Mouse (Mus musculus): ENCODE data around the gene Prr5l. TPM values are rescaled to one million over a fixed set of nuclear protein-coding genes. Genes with fewer than 3 reads are reported as not detected.

Gene Prr5l
- polyA plus RNA-seq, 1 experiment, result 0.02 TPM

GRCm38 (mm10) chr2:101678236-101679021 lies 204.4 kb downstream of the Prr5l start, which contains the start of gene Traf6:
Gene Traf6, plus strand, starts transcription at chr2:101678429.
- Histone ChIP-seq H3K9me3 (ENCODE audit: control insufficient read depth, low read length) (no peaks in the 10 kb centered on the region), H3K4me1 (ENCODE audit: control insufficient read depth) (peaks cover 17% of the 10 kb centered on the region), H3K36me3 (ENCODE audit: control insufficient read depth) (peaks cover 13% of the 10 kb centered on the region), H3K27me3 (ENCODE audit: control insufficient read depth) (peaks cover 20% of the 10 kb centered on the region), H3K4me3 (replicated peaks) (peak within 1 kb of the TSS; percentile 88)
- TF ChIP-seq TAL1 (IDR thresholded peaks at IDR 0.05; ENCODE audit: low read length) (no peak), GATA1 (IDR thresholded peaks at IDR 0.05; ENCODE audit: low read length) (no peak)

- Histone ChIP-seq H3K4me3 (replicated peaks) (no peak overlapping the region), H3K27me3 (ENCODE audit: control insufficient read depth) (peaks cover 20% of the 10 kb centered on the region), H3K4me1 (ENCODE audit: control insufficient read depth) (peaks cover 7% of the 10 kb centered on the region), H3K9me3 (ENCODE audit: control insufficient read depth, low read length) (peaks cover 2% of the 10 kb centered on the region; the same call in 1 of the 2 replicates), H3K36me3 (ENCODE audit: control insufficient read depth) (no peaks in the 10 kb centered on the region)
- TF ChIP-seq GATA1 (IDR thresholded peaks at IDR 0.05; ENCODE audit: low read length), result no peak
- TF ChIP-seq TAL1 (IDR thresholded peaks at IDR 0.05; ENCODE audit: low read length), result no peak
These were observed 209.3 kb downstream of the Prr5l start for GRCm38 (mm10) chr2:101673547-101673946.

- Histone ChIP-seq H3K9me3 (ENCODE audit: control insufficient read depth, low read length) (peaks cover 2% of the 10 kb centered on the region; the same call in 1 of the 2 replicates), H3K4me1 (ENCODE audit: control insufficient read depth) (peaks cover 2% of the 10 kb centered on the region; the same call in 1 of the 2 replicates), H3K36me3 (ENCODE audit: control insufficient read depth) (no peaks in the 10 kb centered on the region), H3K27me3 (ENCODE audit: control insufficient read depth) (no peaks in the 10 kb centered on the region; the same call in 1 of the 2 replicates), H3K4me3 (replicated peaks) (no peak overlapping the region)
- TF ChIP-seq TAL1 (IDR thresholded peaks at IDR 0.05; ENCODE audit: low read length) (no peak), GATA1 (IDR thresholded peaks at IDR 0.05; ENCODE audit: low read length) (no peak)
These were observed 214.1 kb downstream of the Prr5l start for GRCm38 (mm10) chr2:101668751-101669150.

GRCm38 (mm10) chr2:101665703-101666092 lies 217.1 kb downstream of the Prr5l start:
- Histone ChIP-seq H3K9me3 (ENCODE audit: control insufficient read depth, low read length) (peaks cover 2% of the 10 kb centered on the region; the same call in 1 of the 2 replicates), H3K27me3 (ENCODE audit: control insufficient read depth) (no peaks in the 10 kb centered on the region), H3K4me3 (replicated peaks) (no peak overlapping the region), H3K4me1 (ENCODE audit: control insufficient read depth) (peaks cover 2% of the 10 kb centered on the region; the same call in 1 of the 2 replicates), H3K36me3 (ENCODE audit: control insufficient read depth) (no peaks in the 10 kb centered on the region)
- no peak for TF ChIP-seq GATA1 (IDR thresholded peaks at IDR 0.05; ENCODE audit: low read length)
- no peak for TF ChIP-seq TAL1 (IDR thresholded peaks at IDR 0.05; ENCODE audit: low read length)

GRCm38 (mm10) chr2:101665058-101665702 lies 217.6 kb downstream of the Prr5l start:
- H3K4me1 ChIP-seq (ENCODE audit: control insufficient read depth), result peaks cover 2% of the 10 kb centered on the region; the same call in 1 of the 2 replicates
- TF ChIP-seq GATA1 (IDR thresholded peaks at IDR 0.05; ENCODE audit: low read length) (no peak), TAL1 (IDR thresholded peaks at IDR 0.05; ENCODE audit: low read length) (no peak)

More at GRCm38 (mm10) chr2:101665058-101665702, 217.6 kb downstream of the Prr5l start:
- Histone ChIP-seq H3K36me3 (ENCODE audit: control insufficient read depth) (no peaks in the 10 kb centered on the region), H3K9me3 (ENCODE audit: control insufficient read depth, low read length) (peaks cover 2% of the 10 kb centered on the region; the same call in 1 of the 2 replicates), H3K4me3 (replicated peaks) (no peak overlapping the region), H3K27me3 (ENCODE audit: control insufficient read depth) (no peaks in the 10 kb centered on the region)

Other genes with a start within 250 kb of the Prr5l start
- gene Rag1, start 233.5 kb downstream of the Prr5l start, polyA plus RNA-seq (2012), result not detected in 2 replicates
- 0.05 and 0.13 TPM in 2 replicates for gene B230118H07Rik, start 233.5 kb downstream of the Prr5l start, polyA plus RNA-seq (2012)
- gene Traf6, start 204.6 kb downstream of the Prr5l start, polyA plus RNA-seq (2012), result 0.03 and 0.05 TPM in 2 replicates
- 1.6 and 4.3 TPM in 2 replicates for gene Commd9, start 3.2 kb upstream of the Prr5l start, polyA plus RNA-seq (2012)